34 mouse cellular contexts compared by ENCODE assay signal in genomic region chr9:64494647-64495046, GRCm38 (mm10).
DNase-seq lines count a peak whose midpoint lies in the region; ATAC-seq and TF ChIP-seq lines count a peak whose summit lies in the region.
"Had no signal": no experiment of that assay in that cellular context is flagged by ENCODE, and none has a peak within 500 bp of the region (broad histone marks: within the 10 kb centered on the region; RNA-seq: fewer than 3 reads in every experiment).

No protein-coding gene starts in this region.

- TF ChIP-seq CTCF in forebrain, postnatal 0 days (IDR thresholded peaks at IDR 0.05; ENCODE audit: low read depth), result 0 out of 2 replicates have a peak, but pooled peaks have one; percentile 20

- ATAC-seq in forebrain, postnatal 0 days, result peak; percentile 63
- ATAC-seq in forebrain, embryonic 16.5 days, result no peak
- ATAC-seq in neural tube, embryonic 15.5 days (ENCODE audit: low FRiP score), result no peak
- ATAC-seq: activated CD4-positive, CD25-positive, alpha-beta regulatory T cell, adult 4 months; inflammation-experienced regulatory T-cells, adult 6 months had no signal

- no peaks in the 10 kb centered on the region for H3K9me3 ChIP-seq in forebrain, postnatal 0 days (ENCODE audit: low read length)
- no peaks in the 10 kb centered on the region for H3K9me3 ChIP-seq in forebrain, embryonic 16.5 days (ENCODE audit: control insufficient read depth, low read length)
- H3K9me3 ChIP-seq in neural tube, embryonic 15.5 days (replicated peaks), result no peaks in the 10 kb centered on the region
- H3K9me3 ChIP-seq: embryonic facial prominence, embryonic 10.5 days; embryonic facial prominence, embryonic 15.5 days; forebrain, embryonic 12.5 days; heart, embryonic 10.5 days; heart, embryonic 15.5 days; hindbrain, embryonic 13.5 days; limb, embryonic 13.5 days; lung, embryonic 15.5 days; midbrain, embryonic 12.5 days; neural tube, embryonic 13.5 days; stomach, embryonic 15.5 days had no signal

- H3K9ac ChIP-seq in forebrain, postnatal 0 days, result no peak overlapping the region
- no peak overlapping the region for H3K9ac ChIP-seq in forebrain, embryonic 16.5 days (replicated peaks; ENCODE audit: low read depth, low read length)
- no peak overlapping the region for H3K9ac ChIP-seq in neural tube, embryonic 15.5 days (replicated peaks)
- H3K9ac ChIP-seq: embryonic facial prominence, embryonic 15.5 days; forebrain, embryonic 12.5 days; heart, embryonic 15.5 days; hindbrain, embryonic 13.5 days; limb, embryonic 13.5 days; lung, embryonic 15.5 days; midbrain, embryonic 12.5 days; neural tube, embryonic 13.5 days; stomach, embryonic 15.5 days had no signal

- no peak overlapping the region for H3K27ac ChIP-seq in forebrain, postnatal 0 days (ENCODE audit: low read depth, low read length)
- no peak overlapping the region for H3K27ac ChIP-seq in forebrain, embryonic 16.5 days (ENCODE audit: low read length)
- H3K27ac ChIP-seq in neural tube, embryonic 15.5 days (replicated peaks), result peak overlapping the region; percentile 13; the same call in 1 of the 2 replicates
- H3K27ac ChIP-seq: embryonic facial prominence, embryonic 10.5 days; embryonic facial prominence, embryonic 15.5 days; forebrain, embryonic 12.5 days; heart, embryonic 10.5 days; heart, embryonic 15.5 days; hindbrain, embryonic 13.5 days; limb, embryonic 13.5 days; lung, embryonic 15.5 days; midbrain, embryonic 12.5 days; neural tube, embryonic 13.5 days; stomach, embryonic 15.5 days had no signal

- DNase-seq in forebrain, postnatal 0 days, result peak; percentile 33
- peak; percentile 16 for DNase-seq in layer of hippocampus, adult 11-12 months (ENCODE audit: low spot score)
- no peak for DNase-seq in layer of hippocampus, adult 8-10 months (ENCODE audit: low spot score in 2 of 2)
- peak; percentile 22 to 55 for DNase-seq in left cerebral cortex, postnatal 14 days (ENCODE audit: low spot score in 2 of 2)
- no peak for DNase-seq in left cerebral cortex, adult 18-20 months (ENCODE audit: low spot score in 2 of 2)
- DNase-seq in neural tube, embryonic 10.5 days (ENCODE audit: extremely low spot score, low spot score), result no peak
- DNase-seq: adrenal gland, adult 2 months; adrenal gland, postnatal 36 days; cerebellum, adult 8-10 months; cerebellum, postnatal 25 days; gastrocnemius, postnatal 25 days; heart, adult 11 months; kidney, adult 2 months; kidney, postnatal 10 days; right cerebral cortex, postnatal 14 days; thymus, postnatal 14 days had no signal

- H3K27me3 ChIP-seq in forebrain, postnatal 0 days (ENCODE audit: insufficient read depth, low read length), result no peaks in the 10 kb centered on the region
- no peaks in the 10 kb centered on the region for H3K27me3 ChIP-seq in forebrain, embryonic 16.5 days (replicated peaks; ENCODE audit: control insufficient read depth, insufficient read depth, low read length)
- no peaks in the 10 kb centered on the region for H3K27me3 ChIP-seq in neural tube, embryonic 15.5 days (replicated peaks)
- H3K27me3 ChIP-seq: CH12.LX; embryonic facial prominence, embryonic 15.5 days; forebrain, embryonic 12.5 days; heart, embryonic 15.5 days; limb, embryonic 13.5 days; lung, embryonic 15.5 days; midbrain, embryonic 12.5 days; neural tube, embryonic 13.5 days; stomach, embryonic 15.5 days had no signal

- H3K36me3 ChIP-seq in forebrain, postnatal 0 days (ENCODE audit: insufficient read depth), result no peaks in the 10 kb centered on the region
- no peaks in the 10 kb centered on the region for H3K36me3 ChIP-seq in forebrain, embryonic 16.5 days (ENCODE audit: control insufficient read depth, insufficient read depth)
- no peaks in the 10 kb centered on the region for H3K36me3 ChIP-seq in neural tube, embryonic 15.5 days
- H3K36me3 ChIP-seq: embryonic facial prominence, embryonic 10.5 days; embryonic facial prominence, embryonic 15.5 days; forebrain, embryonic 12.5 days; heart, embryonic 10.5 days; heart, embryonic 15.5 days; hindbrain, embryonic 13.5 days; limb, embryonic 13.5 days; lung, embryonic 15.5 days; midbrain, embryonic 12.5 days; neural tube, embryonic 13.5 days; stomach, embryonic 15.5 days had no signal

- WGBS in forebrain, postnatal 0 days, result 47% methylated on average over 6 of the region's 6 CpGs
- 56% methylated on average over 6 of the region's 6 CpGs for WGBS in forebrain, embryonic 16.5 days
- 56% methylated on average over 6 of the region's 6 CpGs for WGBS in neural tube, embryonic 15.5 days

- intact Hi-C loops in left cerebral cortex, postnatal 14 days (cut with DNase I), result no loop called here

- no peak overlapping the region for H3K4me3 ChIP-seq in forebrain, postnatal 0 days (ENCODE audit: low read depth, low read length)
- no peak overlapping the region for H3K4me3 ChIP-seq in forebrain, embryonic 16.5 days (replicated peaks; ENCODE audit: low read length)
- H3K4me3 ChIP-seq in neural tube, embryonic 15.5 days (replicated peaks), result no peak overlapping the region
- H3K4me3 ChIP-seq: embryonic facial prominence, embryonic 10.5 days; embryonic facial prominence, embryonic 15.5 days; forebrain, embryonic 12.5 days; heart, embryonic 10.5 days; heart, embryonic 15.5 days; hindbrain, embryonic 13.5 days; limb, embryonic 13.5 days; lung, embryonic 15.5 days; midbrain, embryonic 12.5 days; myocyte; neural tube, embryonic 13.5 days; stomach, embryonic 15.5 days had no signal

- no peaks in the 10 kb centered on the region; the same call in 1 of the 2 replicates for H3K4me1 ChIP-seq in forebrain, postnatal 0 days (ENCODE audit: insufficient read depth)
- H3K4me1 ChIP-seq in forebrain, embryonic 16.5 days (replicated peaks; ENCODE audit: control insufficient read depth, insufficient read depth, low read length), result peaks cover 19% of the 10 kb centered on the region
- H3K4me1 ChIP-seq in neural tube, embryonic 15.5 days, result peaks cover 21% of the 10 kb centered on the region
- H3K4me1 ChIP-seq: embryonic facial prominence, embryonic 10.5 days; embryonic facial prominence, embryonic 15.5 days; heart, embryonic 10.5 days; heart, embryonic 15.5 days; lung, embryonic 15.5 days; stomach, embryonic 15.5 days had no signal

- no peak overlapping the region for H3K4me2 ChIP-seq in forebrain, postnatal 0 days (ENCODE audit: low read depth)
- no peak overlapping the region for H3K4me2 ChIP-seq in forebrain, embryonic 16.5 days (ENCODE audit: low read length)
- H3K4me2 ChIP-seq in neural tube, embryonic 15.5 days, result no peak overlapping the region
- H3K4me2 ChIP-seq: embryonic facial prominence, embryonic 15.5 days; forebrain, embryonic 12.5 days; heart, embryonic 15.5 days; hindbrain, embryonic 13.5 days; limb, embryonic 13.5 days; liver, embryonic 11.5 days; lung, embryonic 15.5 days; midbrain, embryonic 12.5 days; neural tube, embryonic 13.5 days; stomach, embryonic 15.5 days had no signal

Comparison
In these comparisons a context has a peak if more than half of its experiments do, and no peak if none do; other contexts are left out.
1. DNase-seq: peak in forebrain, postnatal 0 days (single experiment), layer of hippocampus, adult 11-12 months (single experiment) and left cerebral cortex, postnatal 14 days (2 of 2); none in layer of hippocampus, adult 8-10 months (0 of 2), left cerebral cortex, adult 18-20 months (0 of 2) and neural tube, embryonic 10.5 days (single experiment).